Mouse (Mus musculus) heart, postnatal 0 days (tissue): ENCODE data around the gene Ubr3. TPM values are rescaled to one million over a fixed set of nuclear protein-coding genes. Genes with fewer than 3 reads are reported as not detected.

Experiments
- ATAC-seq: fragments of 200-750 bp; cut with Nextera tagmentation; 2 replicates; pipeline ENCODE4 v1.8.0; 2017; ENCODE audit warnings: low read depth, moderate number of reproducible peaks, moderate library complexity; ENCODE audit not compliant: insufficient read depth
- DNase-seq: peaks from one replicate; pipeline ENCODE4 v3.0.0-alpha.2; 2016; ENCODE audit warnings: low spot score
- H3K27ac ChIP-seq: fragments of 300-500 bp; sonication (generic); 2 replicates; pipeline ENCODE4 v1.5.1; 2014; ENCODE audit warnings: low read depth, mild to moderate bottlenecking
- H3K27me3 ChIP-seq: fragments of 300-500 bp; sonication (generic); 2 replicates; pipeline ENCODE4 v1.6.1; 2014; ENCODE audit warnings: low read length, mixed read lengths; ENCODE audit not compliant: control insufficient read depth, insufficient read depth
- H3K36me3 ChIP-seq: fragments of 300-500 bp; sonication (generic); replicated peaks from 2 replicates; pipeline ENCODE4 v1.6.1; 2014; ENCODE audit warnings: low read length, mixed read lengths; ENCODE audit not compliant: control insufficient read depth, insufficient read depth
- H3K4me1 ChIP-seq: fragments of 300-500 bp; sonication (generic); 2 replicates; pipeline ENCODE4 v1.6.1; 2014; ENCODE audit warnings: antibody characterized with exemption; ENCODE audit not compliant: control insufficient read depth, insufficient read depth
- H3K4me2 ChIP-seq: fragments of 300-500 bp; sonication (generic); 2 replicates; pipeline ENCODE4 v1.6.1; 2014; ENCODE audit warnings: low read depth, mild to moderate bottlenecking, low read length, moderate library complexity
- H3K4me3 ChIP-seq: fragments of 300-500 bp; sonication (generic); 2 replicates; pipeline ENCODE4 v1.5.1; 2014; ENCODE audit warnings: low read depth, low read length
- H3K9ac ChIP-seq: fragments of 300-500 bp; sonication (generic); replicated peaks from 2 replicates; pipeline ENCODE4 v1.6.1; 2014; ENCODE audit warnings: low read depth, low read length, mixed read lengths
- H3K9me3 ChIP-seq: fragments of 300-500 bp; sonication (generic); replicated peaks from 2 replicates; pipeline ENCODE4 v1.6.1; 2016; ENCODE audit warnings: low read length; ENCODE audit not compliant: control insufficient read depth
- CTCF ChIP-seq: IDR thresholded peaks from 2 replicates; pipeline ENCODE4 v1.5.1; 2016; ENCODE audit warnings: antibody characterized with exemption, control low read depth, low read depth
- EP300 ChIP-seq: IDR thresholded peaks from 2 replicates; pipeline ENCODE4 v1.6.1; 2016; ENCODE audit warnings: antibody characterized with exemption, low read depth
- WGBS: fragments of 180-500 bp; shearing (Covaris S2); extraction: QIAGEN DNeasy Blood & Tissue Kit; methylation state at CpG from one replicate; pipeline ENCODE4 v1.1.7; 2014; 5-methylcytosine and 5-hydroxymethylcytosine counted together
- polyA plus RNA-seq: library from polyadenylated mRNA; unstranded; fragments of >200 nt; fragmentation: Nextera tagmentation; extraction: Ambion mirVana; gene quantifications from 2 replicates; pipeline ENCODE4 v1.2.1, GENCODE M21; 2015
- total RNA-seq: library from RNA; depleted of rRNA; stranded (reverse); fragments of >200 nt; gene quantifications from 2 replicates; pipeline ENCODE4 v1.2.3, GENCODE M21; 2014; ENCODE audit warnings: low replicate concordance

Ubr3 gene
- total and polyA plus RNA-seq, 2 experiments from 2014 or later: 12.9 to 55.0 TPM

GRCm38 (mm10) chr2:69912801-69913200, 15.8 kb downstream of the Ubr3 start:
- Histone ChIP-seq H3K4me1 (no peaks in the 10 kb centered on the region), H3K9me3 (no peaks in the 10 kb centered on the region), H3K4me3 (no peak overlapping the region), H3K27ac (no peak overlapping the region), H3K4me2 (no peak overlapping the region), H3K36me3 (peaks cover 12% of the 10 kb centered on the region), H3K9ac (no peak overlapping the region), H3K27me3 (no peaks in the 10 kb centered on the region)
- 74% methylated on average over 2 of the region's 2 CpGs for WGBS
- no peak for ATAC-seq
- no peak for DNase-seq
- no peak for TF ChIP-seq EP300
- no peak for TF ChIP-seq CTCF

DNA sequence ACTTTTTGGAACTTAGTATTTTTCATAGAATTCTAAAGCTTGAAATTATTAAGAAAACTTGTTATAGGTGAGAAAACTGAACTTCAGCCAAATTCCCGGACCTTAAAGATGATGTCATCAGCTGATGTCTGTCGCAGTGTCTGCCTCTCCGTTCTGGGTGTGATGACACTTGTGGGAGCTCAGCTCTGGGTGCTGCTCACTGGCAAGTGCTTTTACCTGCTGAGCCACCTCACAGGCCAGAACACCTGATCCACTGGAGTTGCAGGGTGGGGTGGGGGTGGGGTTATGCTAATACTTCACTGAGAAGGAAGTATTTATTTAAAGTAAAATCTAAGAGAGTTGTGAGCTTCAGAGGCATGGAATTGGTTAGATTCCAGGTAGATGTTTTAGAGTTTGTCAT, 20.3 kb downstream of the Ubr3 start:
- H3K4me3 ChIP-seq: no peak overlapping the region
- DNase-seq: no peak
- TF ChIP-seq CTCF (no peak), EP300 (no peak)
- no peak overlapping the region for H3K4me2 ChIP-seq
- H3K36me3 ChIP-seq: peaks cover 28% of the 10 kb centered on the region
- no peak overlapping the region for H3K27ac ChIP-seq
- H3K27me3 ChIP-seq: no peaks in the 10 kb centered on the region
- 62% methylated on average over 3 of the region's 3 CpGs for WGBS
- no peaks in the 10 kb centered on the region for H3K9me3 ChIP-seq
- no peaks in the 10 kb centered on the region for H3K4me1 ChIP-seq
- no peak overlapping the region for H3K9ac ChIP-seq
- ATAC-seq: no peak

DNA sequence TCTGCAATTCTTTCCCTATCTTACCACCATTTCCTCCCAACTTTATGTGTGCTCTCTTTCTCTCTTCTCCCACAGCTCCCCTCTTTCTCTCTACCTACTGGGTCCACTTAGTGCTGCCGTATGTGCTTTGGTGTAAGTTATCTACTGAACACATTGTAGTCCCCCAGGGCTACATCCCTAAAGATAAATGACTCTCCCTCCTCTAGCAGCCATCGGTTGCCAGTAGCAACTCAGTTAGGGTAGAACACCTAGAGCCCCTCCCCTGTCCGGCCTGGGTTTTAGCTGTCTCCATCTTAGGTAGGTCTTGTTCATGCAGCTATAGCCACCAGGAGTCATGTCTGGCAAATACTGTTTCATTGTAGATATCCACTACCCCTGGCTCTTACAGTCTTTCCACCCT, 27.9 kb downstream of the Ubr3 start:
- WGBS: 67% methylated on average over 3 of the region's 3 CpGs

GRCm38 (mm10) chr2:69936331-69936730, 39.3 kb downstream of the Ubr3 start:
- 91% methylated on average over 5 of the region's 5 CpGs for WGBS
- ATAC-seq: no peak

More for the DNA sequence above, 27.9 kb downstream of the Ubr3 start:
- Histone ChIP-seq H3K4me2 (no peak overlapping the region), H3K4me1 (no peaks in the 10 kb centered on the region), H3K27me3 (no peaks in the 10 kb centered on the region), H3K9me3 (no peaks in the 10 kb centered on the region), H3K4me3 (no peak overlapping the region), H3K36me3 (peaks cover 36% of the 10 kb centered on the region), H3K9ac (no peak overlapping the region), H3K27ac (no peak overlapping the region)
- DNase-seq: no peak
- no peak for TF ChIP-seq CTCF
- no peak for TF ChIP-seq EP300
- no peak for ATAC-seq

DNA sequence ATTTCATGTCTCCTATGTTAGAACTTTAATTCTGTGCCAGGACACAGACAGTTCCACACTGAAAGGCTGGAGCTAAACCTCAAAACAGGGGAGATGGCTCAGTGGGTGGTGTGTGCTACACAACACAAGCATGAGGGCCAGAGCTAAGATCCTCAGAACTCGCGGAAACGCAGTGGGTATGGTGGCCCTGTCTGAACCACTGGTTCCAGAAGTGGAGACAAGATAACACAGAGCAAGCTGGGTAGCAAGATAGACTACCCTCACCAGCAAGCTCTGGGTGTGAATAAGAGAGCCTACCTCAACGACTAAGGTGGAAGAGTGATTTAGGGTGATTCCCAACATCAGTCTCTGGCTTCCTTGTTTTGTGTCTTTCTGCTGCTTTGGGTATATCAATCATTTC, 42.2 kb downstream of the Ubr3 start:
- Histone ChIP-seq H3K27me3 (no peaks in the 10 kb centered on the region), H3K4me2 (no peak overlapping the region), H3K4me3 (no peak overlapping the region), H3K9ac (no peak overlapping the region), H3K36me3 (peaks cover 42% of the 10 kb centered on the region), H3K9me3 (no peaks in the 10 kb centered on the region), H3K4me1 (no peaks in the 10 kb centered on the region), H3K27ac (no peak overlapping the region)
- no peak for DNase-seq
- no peak for TF ChIP-seq EP300
- TF ChIP-seq CTCF: no peak
- 71% methylated on average over 4 of the region's 4 CpGs for WGBS
- no peak for ATAC-seq

More at GRCm38 (mm10) chr2:69936331-69936730, 39.3 kb downstream of the Ubr3 start:
- Histone ChIP-seq H3K27me3 (no peaks in the 10 kb centered on the region), H3K9ac (no peak overlapping the region), H3K4me2 (no peak overlapping the region), H3K27ac (no peak overlapping the region), H3K4me3 (no peak overlapping the region), H3K4me1 (no peaks in the 10 kb centered on the region), H3K9me3 (no peaks in the 10 kb centered on the region), H3K36me3 (peaks cover 45% of the 10 kb centered on the region)
- no peak for TF ChIP-seq EP300
- no peak for TF ChIP-seq CTCF
- DNase-seq: no peak

DNA sequence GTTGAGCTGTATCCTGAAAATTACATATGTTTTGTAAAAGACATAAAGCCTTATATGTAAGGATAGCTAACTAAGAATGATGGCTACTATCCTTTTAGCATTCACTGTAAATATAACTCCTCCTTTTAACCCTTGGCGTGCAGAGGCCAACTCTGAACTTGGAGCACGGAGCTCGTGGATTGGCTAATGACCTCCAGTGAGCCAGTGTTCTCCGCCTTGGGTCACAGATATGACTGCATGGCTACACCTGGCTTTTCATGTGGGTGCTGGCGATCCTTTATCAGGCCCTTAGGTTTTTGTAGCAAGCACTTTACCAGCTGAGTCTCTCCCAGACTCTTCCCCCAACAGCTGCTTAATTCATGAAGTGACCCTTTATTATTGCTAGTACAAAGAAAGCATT, 42.6 kb downstream of the Ubr3 start:
- no peaks in the 10 kb centered on the region for H3K4me1 ChIP-seq
- no peak overlapping the region for H3K27ac ChIP-seq
- H3K4me3 ChIP-seq: no peak overlapping the region
- 90% methylated on average over 5 of the region's 5 CpGs for WGBS
- peaks cover 39% of the 10 kb centered on the region for H3K36me3 ChIP-seq
- DNase-seq (no peak), ATAC-seq (no peak)
- H3K4me2 ChIP-seq: no peak overlapping the region
- TF ChIP-seq CTCF (no peak), EP300 (no peak)
- H3K9ac ChIP-seq: no peak overlapping the region
- no peaks in the 10 kb centered on the region for H3K27me3 ChIP-seq
- no peaks in the 10 kb centered on the region for H3K9me3 ChIP-seq
